Mouse (Mus musculus) adrenal gland, postnatal 14 days (tissue): Measurements from ENCODE around the gene Vangl2. TPM values are rescaled to one million over a fixed set of nuclear protein-coding genes. Genes with fewer than 3 reads are reported as not detected.

Source experiments
- DNase-seq: peaks from one replicate; pipeline ENCODE4 v3.0.0; 2021; ENCODE audit warnings: mixed read lengths
- total RNA-seq: library from RNA; stranded (reverse); gene quantifications from 2 replicates; pipeline ENCODE4 v1.2.3, GENCODE M21; 2021

The Vangl2 gene
- total RNA-seq, 1 experiment from 2014 or later = 4.6 TPM

- DNase-seq = no peak
These were observed 62.0 kb downstream of the Vangl2 start for GRCm38 (mm10) chr1:171966054-171966790.

- no peak for DNase-seq
These were observed 64.6 kb downstream of the Vangl2 start for GRCm38 (mm10) chr1:171963613-171964012.

GRCm38 (mm10) chr1:171961704-171962103 lies 66.5 kb downstream of the Vangl2 start:
- DNase-seq = no peak

- DNase-seq = no peak
These were observed 67.5 kb downstream of the Vangl2 start for GRCm38 (mm10) chr1:171960726-171961125.

GRCm38 (mm10) chr1:171957411-171957810 lies 70.8 kb downstream of the Vangl2 start:
- DNase-seq = no peak

- no peak for DNase-seq
These were observed 73.2 kb downstream of the Vangl2 start for GRCm38 (mm10) chr1:171955071-171955470.

Other genes with a start within 250 kb of the Vangl2 start
- gene Cd84, start 188.7 kb downstream of the Vangl2 start, total RNA-seq = 2.9 and 9.1 TPM in 2 replicates
- 0.11 and 0.75 TPM in 2 replicates for gene Gm10521, start 132.8 kb downstream of the Vangl2 start, total RNA-seq
- 1.5 and 9.3 TPM in 2 replicates for gene Slamf6, start 110.9 kb downstream of the Vangl2 start, total RNA-seq
- gene Nhlh1, start 29.1 kb upstream of the Vangl2 start, total RNA-seq = not detected in 2 replicates
- gene Copa, start 54.1 kb upstream of the Vangl2 start, total RNA-seq = 161 TPM in 2 replicates
- gene Ncstn, start 54.4 kb upstream of the Vangl2 start, total RNA-seq = 89.8 and 101 TPM in 2 replicates
- 135 and 141 TPM in 2 replicates for gene Pex19, start 98.3 kb upstream of the Vangl2 start, total RNA-seq
- gene Dcaf8, start 119.6 kb upstream of the Vangl2 start, total RNA-seq = 118 and 125 TPM in 2 replicates
- 61.5 and 63.2 TPM in 2 replicates for gene Pea15a, start 178.4 kb upstream of the Vangl2 start, total RNA-seq
- gene Casq1, start 191.4 kb upstream of the Vangl2 start, total RNA-seq = 0.48 and 1.8 TPM in 2 replicates
- 0.22 and 0.41 TPM in 2 replicates for gene Atp1a4, start 230.0 kb upstream of the Vangl2 start, total RNA-seq
- gene Igsf8, start 233.2 kb upstream of the Vangl2 start, total RNA-seq = 23.9 and 26.1 TPM in 2 replicates